Mouse (Mus musculus): ENCODE measurements at regions not wholly inside any gene's neighbourhood (a gene's known extent, or its start where the extent isn't known, plus 50 kb on each side); places are given as distances from the start of the nearest gene placed in this dataset.

DNA sequence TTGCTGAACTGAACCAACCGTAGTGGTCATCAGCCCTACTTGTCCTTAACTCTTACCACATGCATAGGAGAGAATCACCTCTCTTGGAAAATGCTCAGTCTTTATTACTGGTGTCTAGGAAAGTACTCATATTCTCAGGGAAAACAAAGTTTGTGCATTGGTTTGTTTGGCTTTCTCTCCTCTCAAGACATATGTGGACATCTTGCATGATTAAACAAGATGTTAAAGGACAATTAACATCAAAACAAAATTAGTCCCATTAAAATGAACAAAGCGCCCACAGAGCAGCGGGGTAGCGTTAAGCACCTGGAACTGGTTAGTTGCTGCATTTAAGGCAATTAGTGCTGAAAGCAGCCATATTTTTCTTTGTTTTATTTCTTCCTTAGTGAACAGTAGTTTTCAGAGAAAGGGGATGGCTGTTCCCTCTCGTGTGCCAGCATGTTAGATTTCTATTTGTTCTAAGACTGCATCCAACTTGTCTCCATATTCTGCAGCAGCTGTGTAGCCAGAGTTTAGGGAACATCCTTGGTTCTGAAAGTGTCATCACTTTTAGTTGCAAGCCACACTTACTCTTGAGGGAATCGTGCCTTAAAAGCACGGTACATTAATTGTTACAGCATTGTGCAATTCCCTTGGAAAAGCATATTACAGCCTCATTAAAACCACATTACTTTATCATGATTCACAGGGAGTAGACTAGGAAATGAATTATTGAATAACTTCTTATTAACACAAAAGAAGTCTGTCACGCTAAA lies 137.7 kb downstream of the Ube2u start:
- no peak for DNase-seq (ENCODE audit: extremely low spot score in 1 of 2, low spot score in 1 of 2)

DNA sequence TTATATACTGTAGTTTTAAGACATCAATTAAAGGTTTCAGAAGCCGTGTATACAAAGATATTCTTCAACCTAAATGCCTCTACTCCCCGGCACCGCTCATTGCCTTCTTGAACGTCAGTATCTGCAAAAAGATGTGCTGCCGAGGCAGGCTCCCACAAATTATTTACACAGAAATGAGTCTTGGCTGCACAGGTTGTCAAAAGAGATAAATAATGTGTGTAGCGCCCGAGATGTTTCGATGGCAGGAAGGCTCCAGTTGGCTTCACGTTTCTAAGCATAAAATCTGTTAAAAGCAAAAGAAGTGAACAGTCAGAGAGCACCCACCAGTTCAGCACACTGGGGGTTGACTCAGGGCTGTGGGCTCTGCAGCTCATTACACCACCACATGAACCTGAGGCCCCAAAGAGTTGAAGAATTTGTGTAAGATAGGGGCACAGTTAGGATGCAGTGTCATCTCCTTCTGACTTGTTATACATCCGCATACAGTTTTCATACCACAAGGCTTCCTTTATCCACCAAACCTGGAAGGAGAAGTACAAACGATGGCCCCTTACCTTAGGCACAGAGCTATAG lies 138.4 kb downstream of the Ube2u start:
- no peak for DNase-seq (ENCODE audit: extremely low spot score in 1 of 2, low spot score in 1 of 2)

DNA sequence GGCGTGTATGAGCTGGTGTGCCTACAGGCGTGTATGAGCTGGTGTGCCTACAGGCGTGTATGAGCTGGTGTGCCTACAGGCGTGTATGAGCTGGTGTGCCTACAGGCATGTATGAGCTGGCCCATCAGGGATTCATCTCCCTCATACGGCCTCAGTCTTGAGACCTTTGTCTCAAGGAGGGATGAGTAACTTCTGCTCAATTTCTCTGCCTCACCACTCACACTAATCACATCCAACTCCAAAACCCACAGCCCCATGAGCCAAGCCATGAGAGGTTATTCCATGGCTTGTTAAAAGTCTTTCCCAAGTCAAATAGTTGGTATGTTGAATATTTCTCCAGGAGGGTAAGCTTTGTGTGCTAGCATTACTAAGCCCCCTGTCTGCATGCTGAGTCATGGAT lies 146.0 kb downstream of the Ube2u start:
- DNase-seq (ENCODE audit: extremely low spot score in 1 of 2, low spot score in 1 of 2) = no peak

DNA sequence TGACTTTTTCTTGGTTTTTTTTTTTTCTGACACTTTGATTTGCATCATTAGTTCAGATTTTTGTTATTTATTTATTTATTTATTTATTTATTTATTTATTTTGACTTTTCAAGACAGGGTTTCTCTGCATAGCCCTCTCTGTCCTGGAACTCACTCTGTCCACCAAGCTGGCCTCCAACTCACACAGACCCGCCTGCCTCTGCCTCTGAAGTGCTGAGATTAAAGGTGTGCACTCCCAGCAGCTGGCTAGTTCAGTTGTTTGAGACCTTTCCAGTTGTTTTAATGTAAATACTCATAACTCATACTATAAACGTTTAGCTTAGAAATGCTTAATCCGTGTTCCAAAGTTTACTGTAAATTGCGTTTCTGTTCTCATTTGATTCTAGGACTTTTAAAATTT lies 147.9 kb downstream of the Ube2u start:
- no peak for DNase-seq (ENCODE audit: extremely low spot score in 1 of 2, low spot score in 1 of 2)

DNA sequence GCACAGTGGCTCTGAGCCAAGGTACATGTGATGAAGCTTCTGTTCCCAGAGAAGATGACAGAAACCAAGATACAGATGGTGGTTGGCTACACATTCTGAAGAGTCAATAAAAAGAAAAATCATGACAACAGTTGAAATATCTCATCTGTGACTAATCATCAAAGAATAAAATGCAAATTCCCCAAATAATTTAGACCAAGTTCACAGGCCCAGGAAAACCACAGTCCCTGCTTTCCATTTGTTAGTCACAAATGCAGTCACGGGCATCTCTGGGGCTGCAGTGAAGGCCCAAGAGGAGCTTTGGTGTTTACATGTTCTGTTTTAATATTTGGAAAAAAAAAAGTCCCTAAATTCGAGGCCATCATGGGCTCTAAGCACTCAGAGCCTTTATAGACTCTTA lies 142.1 kb upstream of the Cachd1 start:
- DNase-seq (ENCODE audit: extremely low spot score in 1 of 2, low spot score in 1 of 2) = no peak

DNA sequence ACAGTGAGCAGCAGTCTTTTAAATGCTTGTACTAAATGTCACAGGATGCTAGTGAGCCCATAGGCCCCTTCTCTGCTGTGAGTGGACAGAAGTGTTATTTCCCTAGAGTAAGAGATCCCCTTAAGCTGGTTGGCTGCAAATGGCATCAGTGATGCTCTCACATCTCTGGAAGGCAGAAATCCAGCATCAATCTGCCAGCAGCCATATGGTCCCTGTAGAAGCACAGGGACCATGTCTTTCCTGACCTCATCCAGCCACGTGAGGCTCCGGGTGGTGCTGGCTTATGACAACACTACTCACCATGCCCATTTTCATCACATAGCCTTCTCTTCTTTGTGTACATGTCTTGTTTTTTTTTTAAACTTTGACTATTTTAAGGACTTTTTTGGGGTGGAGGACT lies 138.9 kb upstream of the Cachd1 start:
- no peak for DNase-seq (ENCODE audit: extremely low spot score in 1 of 2, low spot score in 1 of 2)

DNA sequence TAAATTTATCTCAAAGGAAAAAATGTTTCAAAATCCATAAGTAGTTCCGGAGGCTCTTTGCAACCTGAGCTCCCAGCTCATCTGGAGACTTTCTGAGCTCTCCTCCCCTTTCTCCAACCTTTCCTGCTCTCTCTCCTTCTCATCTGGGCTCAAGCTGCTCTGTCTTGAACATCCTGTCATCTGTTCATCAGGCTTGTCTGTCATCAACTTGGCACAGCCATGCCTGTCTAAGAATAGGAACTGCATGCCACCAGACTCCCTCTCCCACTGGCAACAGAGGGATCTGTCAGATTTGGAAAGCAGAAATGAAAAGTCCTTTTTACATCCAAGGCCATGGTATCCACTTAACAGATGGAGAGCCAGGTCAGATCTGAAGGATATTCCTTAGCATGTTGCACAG lies 115.3 kb upstream of the Cachd1 start:
- peak in 1 of 2 experiments; percentile 3 for DNase-seq (ENCODE audit: extremely low spot score in 1 of 2, low spot score in 1 of 2)

GRCm38 (mm10) chr4:100664619-100665264 lies 111.7 kb upstream of the Cachd1 start:
- DNase-seq (ENCODE audit: extremely low spot score in 1 of 2, low spot score in 1 of 2) = peak in 1 of 2 experiments; percentile 10

DNA sequence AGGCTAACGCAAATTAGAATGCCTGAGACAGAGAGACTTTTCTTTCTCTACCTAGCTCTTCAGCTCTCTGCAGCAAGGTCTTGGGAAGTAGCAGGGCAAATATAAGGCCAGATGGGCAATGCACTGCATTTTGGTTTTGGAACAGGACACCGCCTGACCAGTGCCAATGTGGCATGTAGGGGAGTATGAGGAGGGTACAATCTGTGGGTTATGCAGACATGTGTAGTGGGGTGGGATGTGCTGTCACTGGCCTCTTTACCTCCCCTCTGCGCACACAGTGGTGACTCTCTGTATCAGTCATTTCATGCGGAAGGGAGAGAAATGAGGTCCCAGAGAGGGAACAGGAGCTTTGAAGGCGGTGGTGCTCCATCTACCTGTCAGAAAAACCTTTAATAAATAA lies 105.9 kb upstream of the Cachd1 start:
- DNase-seq (ENCODE audit: extremely low spot score in 1 of 2, low spot score in 1 of 2) = no peak

DNA sequence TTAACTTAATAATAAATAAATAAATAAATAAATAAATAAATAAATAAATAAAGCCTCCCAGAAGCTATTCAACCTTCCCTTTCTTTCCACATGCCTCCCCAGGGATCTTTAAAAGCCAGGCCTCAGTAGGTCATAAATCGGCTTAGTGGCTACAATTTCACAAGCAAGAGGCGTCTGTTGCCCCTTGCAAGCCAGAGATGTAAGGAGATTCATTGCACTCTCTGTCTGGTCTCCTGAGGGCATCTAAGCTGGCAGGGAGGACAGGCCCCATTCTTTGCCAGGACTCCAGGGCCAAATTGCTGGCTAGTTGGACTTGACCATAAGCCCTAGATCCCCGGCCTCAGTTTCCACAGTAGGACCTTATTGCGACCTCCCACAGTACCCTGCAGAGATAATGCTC lies 101.6 kb upstream of the Cachd1 start:
- DNase-seq (ENCODE audit: extremely low spot score in 1 of 2, low spot score in 1 of 2) = no peak

GRCm38 (mm10) chr4:100683757-100684156 lies 92.7 kb upstream of the Cachd1 start:
- no peak for DNase-seq (ENCODE audit: extremely low spot score in 1 of 2, low spot score in 1 of 2)

DNA sequence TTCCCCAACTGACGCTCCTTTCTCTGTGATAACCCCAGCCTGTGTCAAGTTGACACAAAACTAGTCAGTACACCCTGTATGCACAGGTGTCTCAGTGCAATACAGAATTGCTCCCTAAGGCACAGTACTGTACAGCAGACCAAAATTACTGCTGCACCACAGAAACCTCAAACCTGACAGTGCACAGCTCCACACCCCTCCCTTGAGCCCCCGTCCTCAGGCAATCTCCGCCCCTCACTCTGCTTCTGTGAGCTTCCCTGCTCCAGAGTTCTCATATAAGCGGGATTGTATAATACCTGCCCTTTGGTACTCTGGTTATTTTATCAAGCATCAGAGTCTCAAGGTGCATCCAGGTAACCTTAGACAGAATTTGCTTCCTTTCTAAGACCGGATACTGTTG lies 76.5 kb upstream of the Cachd1 start:
- no peak for DNase-seq (ENCODE audit: extremely low spot score in 1 of 2, low spot score in 1 of 2)

DNA sequence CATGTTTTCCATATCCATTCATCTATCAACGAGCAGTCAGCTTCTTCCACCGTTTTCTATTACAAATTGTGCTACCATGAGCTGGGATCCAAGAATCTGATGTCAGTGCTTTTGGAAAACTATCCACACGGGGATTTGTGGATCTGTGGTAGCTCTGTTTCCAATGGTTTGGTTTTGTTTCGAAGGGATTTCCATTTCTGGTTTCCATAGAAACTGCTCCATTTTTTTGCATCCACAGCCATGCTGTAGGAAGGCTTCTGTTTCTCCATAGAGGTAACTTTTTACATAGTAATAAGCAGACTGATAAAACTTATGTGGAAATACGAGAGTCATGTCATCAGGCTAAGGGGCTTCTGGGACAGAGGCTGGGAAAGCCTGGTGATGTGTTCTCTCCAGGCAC lies 76.1 kb upstream of the Cachd1 start:
- DNase-seq (ENCODE audit: extremely low spot score in 1 of 2, low spot score in 1 of 2) = no peak

DNA sequence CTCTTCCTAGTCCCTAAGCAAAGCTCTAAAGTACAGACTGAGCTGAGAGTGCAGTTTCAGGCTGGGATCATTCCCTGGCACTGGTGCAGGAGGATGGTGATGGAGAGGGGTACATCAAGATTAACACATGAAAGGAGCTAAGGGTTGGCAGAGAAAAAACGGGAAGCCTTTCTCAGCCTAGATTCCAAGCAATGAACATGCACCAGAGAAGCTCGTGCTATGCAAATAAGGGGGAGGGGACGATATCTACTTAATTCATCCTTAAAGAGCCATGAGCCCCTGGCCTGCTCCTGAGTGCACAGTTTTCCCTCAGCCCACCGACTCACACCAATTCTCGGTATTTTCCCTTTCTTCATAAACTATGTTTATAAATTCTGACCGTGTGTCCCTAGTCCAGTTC lies 70.5 kb upstream of the Cachd1 start:
- no peak for DNase-seq (ENCODE audit: extremely low spot score in 1 of 2, low spot score in 1 of 2)

DNA sequence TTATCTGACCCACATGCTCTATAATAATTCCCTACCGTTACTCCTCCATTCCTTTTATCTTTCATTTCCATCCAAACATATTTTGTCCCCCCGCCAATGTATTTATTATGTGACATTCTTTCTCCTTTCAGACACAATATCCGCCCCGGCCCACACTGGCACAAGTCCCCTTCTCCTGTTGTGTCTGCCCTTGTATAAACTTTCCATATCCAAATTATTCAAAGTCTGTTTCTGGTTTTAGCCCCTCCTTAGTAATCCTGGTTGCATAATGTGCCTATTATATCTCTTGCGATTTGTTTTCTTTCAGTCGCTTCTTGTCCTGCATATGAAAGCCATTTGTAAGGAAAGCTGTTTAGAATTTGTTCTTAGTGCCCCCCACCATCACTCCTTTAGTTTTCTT lies 69.3 kb upstream of the Cachd1 start:
- DNase-seq (ENCODE audit: extremely low spot score in 1 of 2, low spot score in 1 of 2) = no peak

DNA sequence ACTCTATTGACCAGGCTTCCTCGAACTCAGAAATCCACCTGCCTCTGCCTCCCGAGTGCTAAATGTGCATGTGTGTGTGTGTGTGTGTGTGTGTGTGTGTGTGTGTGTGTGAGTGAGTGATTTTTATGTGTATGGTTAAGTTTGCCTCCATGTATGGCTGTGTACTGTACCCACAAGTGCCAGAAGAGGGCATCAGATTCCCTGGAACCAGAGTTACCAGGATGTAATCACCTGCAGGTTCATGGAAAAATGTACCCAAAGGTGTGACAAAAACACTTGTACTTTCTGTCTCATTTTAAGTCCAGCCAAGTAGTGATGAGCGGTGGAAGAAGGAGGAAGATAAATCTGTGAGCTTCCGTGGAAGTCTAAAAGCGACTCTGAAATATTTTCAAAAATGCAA lies 68.2 kb upstream of the Cachd1 start:
- DNase-seq (ENCODE audit: extremely low spot score in 1 of 2, low spot score in 1 of 2) = no peak

DNA sequence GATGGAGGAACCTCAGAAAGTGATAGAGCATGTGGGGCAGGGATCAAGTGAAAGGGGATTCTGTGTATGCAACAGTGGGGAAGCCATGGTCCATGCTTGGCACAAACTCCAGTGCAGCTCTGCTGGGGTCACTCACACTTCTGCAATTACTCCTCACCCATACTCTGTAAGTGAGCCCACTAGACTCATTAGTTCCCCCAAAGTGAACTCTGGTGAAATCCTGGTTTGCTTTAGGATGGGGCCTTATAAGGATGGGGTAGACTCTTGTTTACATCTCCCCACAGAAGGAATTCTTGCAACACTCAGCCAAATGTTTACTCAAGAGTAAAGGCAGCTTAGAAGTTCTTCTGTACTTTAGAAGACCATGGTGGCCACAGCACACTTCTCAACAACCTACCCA lies 62.2 kb upstream of the Cachd1 start:
- no peak for DNase-seq (ENCODE audit: extremely low spot score in 1 of 2, low spot score in 1 of 2)

DNA sequence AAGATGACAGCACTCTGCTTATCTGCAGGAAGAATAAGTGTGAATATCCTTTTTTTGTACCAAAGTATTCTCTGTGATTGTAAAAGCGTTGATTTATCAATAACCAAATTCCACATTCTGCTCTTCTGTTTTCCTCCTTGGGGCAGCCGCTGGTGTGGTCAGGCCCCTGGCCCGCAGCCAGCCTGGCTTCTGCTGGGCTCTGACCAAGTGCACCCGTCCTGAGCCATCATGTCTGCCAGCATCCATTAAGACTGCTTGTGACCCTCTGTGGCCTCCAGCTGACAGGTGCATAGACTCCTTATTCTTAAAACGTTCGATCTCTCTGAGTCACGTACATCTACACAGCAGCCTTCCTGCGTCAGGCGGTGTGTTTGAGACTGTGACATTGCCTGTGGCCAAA lies 58.9 kb upstream of the Cachd1 start:
- DNase-seq (ENCODE audit: extremely low spot score in 1 of 2, low spot score in 1 of 2) = no peak

GRCm38 (mm10) chr4:100722532-100722931 lies 53.9 kb upstream of the Cachd1 start:
- DNase-seq (ENCODE audit: extremely low spot score in 1 of 2, low spot score in 1 of 2) = peak; percentile 26 to 67

GRCm38 (mm10) chr4:100723053-100723452 lies 53.4 kb upstream of the Cachd1 start:
- no peak for DNase-seq (ENCODE audit: extremely low spot score in 1 of 2, low spot score in 1 of 2)

DNA sequence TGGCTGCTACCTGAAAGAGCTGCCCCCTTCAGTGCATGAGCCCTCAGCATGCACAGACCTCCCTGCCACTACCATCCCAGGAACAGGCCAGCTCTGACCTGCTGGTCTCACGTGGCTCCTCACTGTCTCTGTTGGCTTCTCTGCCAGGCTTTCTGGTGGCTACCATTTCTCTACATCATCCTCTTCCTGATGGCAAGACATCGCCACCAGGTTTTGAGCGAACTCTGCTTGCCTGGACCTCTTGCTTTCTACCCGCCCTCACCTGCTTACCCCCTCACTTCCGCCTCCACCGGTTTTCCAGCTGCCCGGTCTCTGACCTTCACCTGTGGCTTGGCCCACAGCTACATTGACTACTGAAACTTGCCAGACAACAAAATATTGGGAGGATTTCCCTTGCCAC lies 50.7 kb upstream of the Cachd1 start:
- DNase-seq (ENCODE audit: extremely low spot score in 1 of 2, low spot score in 1 of 2) = no peak

GRCm38 (mm10) chr4:100726496-100726895 lies 50.0 kb upstream of the Cachd1 start:
- no peak for DNase-seq (ENCODE audit: extremely low spot score in 1 of 2, low spot score in 1 of 2)

Data from layer of hippocampus, postnatal 25 days (tissue).